Mouse (Mus musculus) spleen, postnatal 10 days (tissue): ENCODE results near the gene Gpatch3.

Source experiments
- DNase-seq, 2 experiments: peaks; one replicate each; pipeline ENCODE4 v3.0.0; 2021 to 2022; ENCODE audit warnings: low spot score in 2 of 2

Gene Gpatch3

GRCm38 (mm10) chr4:133574070-133574842 is at the start of gene Gpatch3:
Gpatch3 (plus strand) TSS chr4:133574745.
- peak; percentile 88 to 95 for DNase-seq

GRCm38 (mm10) chr4:133527788-133528187 is 46.8 kb upstream of the Gpatch3 start:
- DNase-seq, result no peak

- no peak for DNase-seq
Measured at GRCm38 (mm10) chr4:133532777-133533176, 41.8 kb upstream of the Gpatch3 start.

- no peak for DNase-seq
Measured at GRCm38 (mm10) chr4:133536081-133536480, 38.5 kb upstream of the Gpatch3 start.

GRCm38 (mm10) chr4:133536652-133537051 is 37.9 kb upstream of the Gpatch3 start:
- DNase-seq, result no peak

- DNase-seq, result peak; percentile 86 to 95
Measured at GRCm38 (mm10) chr4:133545272-133546231, 29.0 kb upstream of the Gpatch3 start, which contains the start of gene Nudc. Nudc (minus strand) TSS chr4:133545996.

- DNase-seq, result no peak
Measured at GRCm38 (mm10) chr4:133552029-133552428, 22.5 kb upstream of the Gpatch3 start.

GRCm38 (mm10) chr4:133552768-133553447 is 21.6 kb upstream of the Gpatch3 start, which contains the start of gene Nr0b2:
Nr0b2 (plus strand) TSS chr4:133553376.
- peak in 1 of 2 experiments; percentile 52 for DNase-seq

- DNase-seq, result no peak
Measured at GRCm38 (mm10) chr4:133553448-133554330, 20.9 kb upstream of the Gpatch3 start.

- no peak for DNase-seq
Measured at GRCm38 (mm10) chr4:133557041-133557717, 17.4 kb upstream of the Gpatch3 start.

- DNase-seq, result no peak
Measured at GRCm38 (mm10) chr4:133559846-133560245, 14.7 kb upstream of the Gpatch3 start.

GRCm38 (mm10) chr4:133561622-133562021 is 12.9 kb upstream of the Gpatch3 start:
- DNase-seq, result no peak

GRCm38 (mm10) chr4:133563123-133563571 is 11.4 kb upstream of the Gpatch3 start:
- no peak for DNase-seq

- DNase-seq, result no peak
Measured at GRCm38 (mm10) chr4:133567251-133567650, 7.3 kb upstream of the Gpatch3 start.

GRCm38 (mm10) chr4:133569291-133570065 is 5.1 kb upstream of the Gpatch3 start:
- no peak for DNase-seq

- DNase-seq, result no peak
Measured at GRCm38 (mm10) chr4:133570066-133570466, 4.5 kb upstream of the Gpatch3 start.

GRCm38 (mm10) chr4:133574843-133575202 is 278 bp downstream of the Gpatch3 start:
- DNase-seq, result no peak

- DNase-seq, result no peak
Measured at GRCm38 (mm10) chr4:133577983-133578382, 3.4 kb downstream of the Gpatch3 start.

GRCm38 (mm10) chr4:133583690-133584058 is 9.1 kb downstream of the Gpatch3 start:
- no peak for DNase-seq
